Mouse (Mus musculus): ENCODE measurements around the gene Irf2.

- TF ChIP-seq CTCF (IDR thresholded peaks at IDR 0.05; ENCODE audit: borderline replicate concordance, insufficient read depth, low read length) (no peak), POLR2A (IDR thresholded peaks at IDR 0.05; ENCODE audit: low read depth, low read length) (no peak)
Observed at GRCm38 (mm10) chr8:46867440-46867839, 127.9 kb downstream of the Irf2 start.
